Mouse (Mus musculus) limb, embryonic 13.5 days (tissue): ENCODE data around the gene Gm4187. TPM values are rescaled to one million over a fixed set of nuclear protein-coding genes. Genes with fewer than 3 reads are reported as not detected.
"Not testable (repeated sequence)": the region's sequence is repeated elsewhere in the genome, so short reads cannot be mapped to it uniquely, and the experiment has no call there.

Source experiments
- ATAC-seq: fragments of 200-750 bp; cut with Nextera tagmentation; 2 replicates; pipeline ENCODE4 v1.8.0; 2017; ENCODE audit warnings: low read depth, moderate number of reproducible peaks, moderate TSS enrichment; ENCODE audit not compliant: low FRiP score
- H3K27ac ChIP-seq: fragments of 300-500 bp; sonication (generic); 2 replicates; pipeline ENCODE4 v1.5.1; 2015; ENCODE audit warnings: inconsistent platforms, mild to moderate bottlenecking, moderate library complexity
- H3K27me3 ChIP-seq: fragments of 300-500 bp; sonication (generic); 2 replicates; pipeline ENCODE4 v1.6.1; 2015; ENCODE audit warnings: mild to moderate bottlenecking, inconsistent platforms
- H3K36me3 ChIP-seq: fragments of 300-500 bp; sonication (generic); 2 replicates; pipeline ENCODE4 v1.6.1; 2015; ENCODE audit warnings: inconsistent platforms, mild to moderate bottlenecking, moderate library complexity
- H3K4me1 ChIP-seq: fragments of 300-500 bp; sonication (generic); 2 replicates; pipeline ENCODE4 v1.6.1; 2015; ENCODE audit warnings: inconsistent platforms
- H3K4me2 ChIP-seq: fragments of 300-500 bp; sonication (generic); replicated peaks from 2 replicates; pipeline ENCODE4 v1.6.1; 2015; ENCODE audit warnings: inconsistent platforms, mild to moderate bottlenecking, moderate library complexity
- H3K4me3 ChIP-seq: fragments of 300-500 bp; sonication (generic); 2 replicates; pipeline ENCODE4 v1.5.1; 2015; ENCODE audit warnings: moderate library complexity, mild to moderate bottlenecking, inconsistent platforms
- H3K9ac ChIP-seq: fragments of 300-500 bp; sonication (generic); 2 replicates; pipeline ENCODE4 v1.6.1; 2015; ENCODE audit warnings: mild to moderate bottlenecking, inconsistent platforms
- H3K9me3 ChIP-seq: fragments of 300-500 bp; sonication (generic); 2 replicates; pipeline ENCODE4 v1.6.1; 2016; ENCODE audit warnings: inconsistent platforms
- WGBS: fragments of 180-500 bp; shearing (Covaris S2); methylation state at CpG from one replicate; pipeline ENCODE4 v1.1.7; 2015; 5-methylcytosine and 5-hydroxymethylcytosine counted together
- polyA plus RNA-seq: library from polyadenylated mRNA; unstranded; fragments of >200 nt; fragmentation: Nextera tagmentation; extraction: Ambion mirVana; gene quantifications from 2 replicates; pipeline ENCODE4 v1.2.1, GENCODE M21; 2015

Gm4187 gene
- not detected in 2 replicates for polyA plus RNA-seq

DNA sequence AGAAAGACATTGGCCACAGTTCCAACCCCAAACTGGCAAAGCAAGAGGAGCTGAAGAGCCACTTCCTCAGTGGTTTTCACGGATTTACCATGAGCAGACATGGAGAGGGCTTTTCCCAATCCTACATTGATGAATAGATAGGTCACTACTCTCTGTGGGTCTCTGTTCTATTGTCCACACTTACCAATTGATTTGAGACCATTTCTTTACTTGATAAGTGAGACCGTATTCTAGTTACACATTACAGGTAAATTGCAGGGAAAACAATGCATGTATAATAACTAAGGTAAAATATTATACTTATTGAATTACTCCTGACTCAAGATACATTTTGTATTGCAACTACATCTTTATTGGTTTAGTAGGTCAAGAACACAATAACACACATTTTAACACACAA is at the start of gene Gm4187:
TSS of gene Gm4187 (minus strand) at position 101 of the 400 bp plus-strand sequence.
- not testable (repeated sequence) for H3K4me1 ChIP-seq, H3K9me3 ChIP-seq, ATAC-seq, H3K9ac ChIP-seq, H3K27ac ChIP-seq, H3K4me3 ChIP-seq, H3K36me3 ChIP-seq, H3K27me3 ChIP-seq, H3K4me2 ChIP-seq
- no CpG with 5 or more reads among the region's 2 CpGs for WGBS

DNA sequence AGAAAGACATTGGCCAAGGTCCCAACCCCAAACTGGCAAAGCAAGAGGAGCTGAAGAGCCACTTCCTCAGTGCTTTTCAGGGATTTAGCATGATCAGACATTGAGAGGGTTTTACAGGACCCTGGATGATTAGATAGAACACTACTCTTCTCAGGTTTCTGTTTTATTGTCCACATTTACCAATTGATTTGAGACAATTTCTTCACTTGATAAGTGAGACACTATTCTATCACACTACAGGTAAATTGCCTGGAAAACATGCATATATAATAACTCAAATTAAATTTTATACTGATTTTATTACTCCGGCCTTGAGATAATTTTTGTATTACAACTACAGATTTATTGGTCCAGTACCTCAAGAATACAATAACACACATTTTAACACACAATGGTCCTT is 41.4 kb upstream of the Gm4187 start, which contains the start of gene Gm8660:
TSS of gene Gm8660 (minus strand) at position 101 of the 400 bp plus-strand sequence.
- H3K4me3 ChIP-seq, H3K4me2 ChIP-seq, H3K36me3 ChIP-seq, H3K27ac ChIP-seq, H3K4me1 ChIP-seq, H3K27me3 ChIP-seq, H3K9ac ChIP-seq, H3K9me3 ChIP-seq, ATAC-seq: not testable (repeated sequence)
- WGBS, result no CpG with 5 or more reads among the region's 1 CpGs

Other genes with a start within 250 kb of the Gm4187 start
- not detected in 2 replicates for gene Gm16451, start 211.5 kb downstream of the Gm4187 start, polyA plus RNA-seq
- gene Gm10666, start 195.0 kb downstream of the Gm4187 start, polyA plus RNA-seq, result not detected in 2 replicates
- not detected in 2 replicates for gene Vmn1r142, start 165.7 kb downstream of the Gm4187 start, polyA plus RNA-seq
- not detected in 2 replicates for gene Vmn1r143, start 140.3 kb downstream of the Gm4187 start, polyA plus RNA-seq
- gene Gm8653, start 128.5 kb downstream of the Gm4187 start, polyA plus RNA-seq, result not detected in 2 replicates
- gene Gm8453, start 100.2 kb downstream of the Gm4187 start, polyA plus RNA-seq, result not detected in 2 replicates
- not detected in 2 replicates for gene Gm8660, start 41.3 kb upstream of the Gm4187 start, polyA plus RNA-seq
- gene Vmn1r148, start 83.9 kb upstream of the Gm4187 start, polyA plus RNA-seq, result not detected in 2 replicates
- not detected in 2 replicates for gene Vmn1r149, start 108.5 kb upstream of the Gm4187 start, polyA plus RNA-seq
- gene Gm10665, start 134.4 kb upstream of the Gm4187 start, polyA plus RNA-seq, result not detected in 2 replicates
- not detected in 2 replicates for gene Vmn1r151, start 170.0 kb upstream of the Gm4187 start, polyA plus RNA-seq
- not detected in 2 replicates for gene Vmn1r152, start 193.2 kb upstream of the Gm4187 start, polyA plus RNA-seq
- not detected in 2 replicates for gene Gm8677, start 205.2 kb upstream of the Gm4187 start, polyA plus RNA-seq
- not detected in 2 replicates for gene Gm4201, start 235.6 kb upstream of the Gm4187 start, polyA plus RNA-seq